Mouse (Mus musculus) yolk sac, embryonic 10.5 days (tissue): ENCODE results near the gene Vav2.

ENCODE experiments used
- DNase-seq: peaks from one replicate; pipeline ENCODE4 v3.0.0-alpha.2; 2017; ENCODE audit warnings: low spot score

Vav2 gene

GRCm38 (mm10) chr2:27426855-27427457 is at the start of gene Vav2:
TSS of gene Vav2 (minus strand) at chr2:27427033.
- DNase-seq, result peak; percentile 97

- peak; percentile 90 for DNase-seq
Observed at GRCm38 (mm10) chr2:27475495-27476302, 48.9 kb upstream of the Vav2 start.

- DNase-seq, result peak; percentile 52
Observed at GRCm38 (mm10) chr2:27474621-27475484, 48.0 kb upstream of the Vav2 start.

- no peak for DNase-seq
Observed at GRCm38 (mm10) chr2:27473911-27474310, 47.1 kb upstream of the Vav2 start.

GRCm38 (mm10) chr2:27473061-27473765 is 46.4 kb upstream of the Vav2 start:
- no peak for DNase-seq

GRCm38 (mm10) chr2:27471170-27471584 is 44.3 kb upstream of the Vav2 start:
- DNase-seq, result no peak

- no peak for DNase-seq
Observed at GRCm38 (mm10) chr2:27470535-27470934, 43.7 kb upstream of the Vav2 start.

- DNase-seq, result peak; percentile 62
Observed at GRCm38 (mm10) chr2:27469991-27470355, 43.1 kb upstream of the Vav2 start.

- peak; percentile 72 for DNase-seq
Observed at GRCm38 (mm10) chr2:27469292-27469990, 42.6 kb upstream of the Vav2 start.

- no peak for DNase-seq
Observed at GRCm38 (mm10) chr2:27462901-27463300, 36.1 kb upstream of the Vav2 start.

GRCm38 (mm10) chr2:27461881-27462660 is 35.2 kb upstream of the Vav2 start:
- DNase-seq, result peak; percentile 79

- DNase-seq, result no peak
Observed at GRCm38 (mm10) chr2:27460651-27461050, 33.8 kb upstream of the Vav2 start.

- no peak for DNase-seq
Observed at GRCm38 (mm10) chr2:27460163-27460562, 33.3 kb upstream of the Vav2 start.

GRCm38 (mm10) chr2:27459735-27460134 is 32.9 kb upstream of the Vav2 start:
- no peak for DNase-seq

- no peak for DNase-seq
Observed at GRCm38 (mm10) chr2:27450226-27450625, 23.4 kb upstream of the Vav2 start.

GRCm38 (mm10) chr2:27447782-27448181 is 20.9 kb upstream of the Vav2 start:
- DNase-seq, result no peak

- DNase-seq, result no peak
Observed at GRCm38 (mm10) chr2:27446812-27447211, 20.0 kb upstream of the Vav2 start.

- no peak for DNase-seq
Observed at GRCm38 (mm10) chr2:27445910-27446309, 19.1 kb upstream of the Vav2 start.

GRCm38 (mm10) chr2:27443450-27443708 is 16.5 kb upstream of the Vav2 start:
- DNase-seq, result no peak

- no peak for DNase-seq
Observed at GRCm38 (mm10) chr2:27442708-27443449, 16.0 kb upstream of the Vav2 start.
